Mouse (Mus musculus) embryonic facial prominence, embryonic 15.5 days (tissue): ENCODE data around the gene Mark2. TPM values are rescaled to one million over a fixed set of nuclear protein-coding genes. Genes with fewer than 3 reads are reported as not detected.
A peak's percentile ranks its signal among the peaks of the same experiment; 100 is the strongest.

Source experiments
- ATAC-seq: fragments of 200-750 bp; cut with Nextera tagmentation; 2 replicates; pipeline ENCODE4 v1.8.0; 2017; ENCODE audit warnings: low read depth, moderate TSS enrichment; ENCODE audit not compliant: insufficient number of reproducible peaks, low FRiP score, low TSS enrichment
- H3K27ac ChIP-seq: fragments of 300-500 bp; sonication (generic); replicated peaks from 2 replicates; pipeline ENCODE4 v1.5.1; 2015; ENCODE audit warnings: mild to moderate bottlenecking, inconsistent platforms
- H3K27me3 ChIP-seq: fragments of 300-500 bp; sonication (generic); 2 replicates; pipeline ENCODE4 v1.6.1; 2015; ENCODE audit warnings: inconsistent platforms
- H3K36me3 ChIP-seq: fragments of 300-500 bp; sonication (generic); 2 replicates; pipeline ENCODE4 v1.6.1; 2015; ENCODE audit warnings: mild to moderate bottlenecking, inconsistent platforms
- H3K4me1 ChIP-seq: fragments of 300-500 bp; sonication (generic); 2 replicates; pipeline ENCODE4 v1.6.1; 2015; ENCODE audit warnings: inconsistent platforms
- H3K4me2 ChIP-seq: fragments of 300-500 bp; sonication (generic); replicated peaks from 2 replicates; pipeline ENCODE4 v1.6.1; 2015; ENCODE audit warnings: mild to moderate bottlenecking, inconsistent platforms
- H3K4me3 ChIP-seq: fragments of 300-500 bp; sonication (generic); replicated peaks from 2 replicates; pipeline ENCODE4 v1.5.1; 2015; ENCODE audit warnings: mild to moderate bottlenecking, inconsistent platforms
- H3K9ac ChIP-seq: fragments of 300-500 bp; sonication (generic); 2 replicates; pipeline ENCODE4 v1.6.1; 2015; ENCODE audit warnings: inconsistent platforms
- H3K9me3 ChIP-seq: fragments of 300-500 bp; sonication (generic); replicated peaks from 2 replicates; pipeline ENCODE4 v1.6.1; 2016; ENCODE audit warnings: inconsistent platforms
- WGBS: fragments of 180-500 bp; shearing (Covaris S2); methylation state at CpG from one replicate; pipeline ENCODE4 v1.1.7; 2015; 5-methylcytosine and 5-hydroxymethylcytosine counted together
- polyA plus RNA-seq: library from polyadenylated mRNA; unstranded; fragments of >200 nt; fragmentation: Nextera tagmentation; extraction: Ambion mirVana; gene quantifications from 2 replicates; pipeline ENCODE4 v1.2.1, GENCODE M21; 2015

The Mark2 gene
- polyA plus RNA-seq, 1 experiment from 2014 or later: 60.2 TPM

DNA sequence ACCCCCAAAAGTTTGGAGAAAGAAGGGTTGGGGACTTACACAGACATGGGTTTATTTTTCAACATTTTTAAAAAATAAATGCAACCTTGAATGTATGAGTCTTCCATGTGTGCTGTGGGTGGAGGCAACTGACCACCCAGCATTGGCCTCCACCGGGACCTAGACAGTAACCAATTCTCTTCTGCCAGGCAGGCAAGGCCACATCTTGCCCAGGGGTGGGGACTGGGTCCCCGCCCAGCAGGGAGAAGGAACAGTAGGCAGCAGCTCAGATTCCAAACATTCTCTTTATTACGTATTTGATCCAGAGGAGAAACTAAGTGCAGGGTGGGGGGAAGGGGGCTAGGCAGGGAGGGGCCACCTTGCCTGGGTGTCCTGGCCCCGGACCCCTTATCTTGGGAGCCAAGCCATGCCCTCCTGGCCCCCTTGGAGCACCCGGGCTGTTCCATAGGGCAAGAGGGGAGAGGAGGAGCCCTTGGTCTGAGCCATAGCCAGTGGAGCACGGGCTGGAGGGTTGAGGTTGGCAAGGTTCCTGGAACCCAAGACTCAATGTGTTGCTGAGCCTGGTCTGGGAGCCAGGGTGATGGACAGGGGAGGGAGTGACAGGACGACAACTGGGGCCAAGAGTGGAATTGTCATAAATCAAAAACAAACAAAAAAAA is 66.4 kb downstream of the Mark2 start:
- Histone ChIP-seq H3K4me3 (no peak overlapping the region), H3K9me3 (no peaks in the 10 kb centered on the region), H3K36me3 (peaks cover 78% of the 10 kb centered on the region), H3K9ac (no peak overlapping the region), H3K4me2 (no peak overlapping the region), H3K4me1 (peaks cover 55% of the 10 kb centered on the region), H3K27me3 (no peaks in the 10 kb centered on the region), H3K27ac (peak overlapping the region; percentile 75)
- WGBS: 38% methylated on average over 7 of the region's 7 CpGs
- ATAC-seq: no peak

DNA sequence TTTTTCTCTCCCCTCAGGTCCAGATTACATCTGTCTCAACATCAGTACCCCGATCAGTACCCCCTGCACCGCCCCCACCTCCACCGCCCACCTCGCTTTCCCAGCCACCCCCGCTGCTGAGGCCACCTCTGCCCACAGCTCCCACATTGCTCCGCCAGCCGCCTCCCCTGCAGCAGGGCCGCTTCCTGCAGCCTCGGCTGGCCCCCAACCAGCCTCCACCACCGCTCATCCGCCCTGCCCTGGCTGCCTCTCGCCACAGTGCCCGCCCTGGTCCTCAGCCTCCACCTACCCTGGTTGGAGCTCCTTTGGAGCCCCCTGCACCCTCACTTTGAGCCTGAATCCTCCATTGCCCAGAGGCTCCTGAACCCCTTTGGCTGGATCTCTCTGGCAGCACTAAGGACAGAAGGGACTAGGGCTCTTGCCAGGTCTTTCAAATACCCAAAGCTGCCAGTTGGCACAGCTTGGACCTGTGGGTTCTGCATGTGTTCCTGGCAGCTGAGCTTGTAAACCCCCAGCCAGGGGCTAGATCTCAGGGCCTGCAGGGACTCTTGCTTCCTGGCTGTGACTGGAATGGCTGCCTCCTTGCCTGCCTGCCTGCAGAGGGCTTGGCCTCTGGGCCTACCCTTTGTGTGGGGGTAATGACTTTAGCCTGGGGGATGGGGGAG is 67.2 kb downstream of the Mark2 start:
- Histone ChIP-seq H3K4me1 (peaks cover 60% of the 10 kb centered on the region), H3K27me3 (no peaks in the 10 kb centered on the region), H3K9ac (no peak overlapping the region), H3K4me3 (no peak overlapping the region), H3K36me3 (peaks cover 71% of the 10 kb centered on the region), H3K9me3 (no peaks in the 10 kb centered on the region), H3K4me2 (no peak overlapping the region; the same call in 1 of the 2 replicates), H3K27ac (peak overlapping the region; percentile 75)
- 56% methylated on average over 13 of the region's 13 CpGs for WGBS
- ATAC-seq: no peak

DNA sequence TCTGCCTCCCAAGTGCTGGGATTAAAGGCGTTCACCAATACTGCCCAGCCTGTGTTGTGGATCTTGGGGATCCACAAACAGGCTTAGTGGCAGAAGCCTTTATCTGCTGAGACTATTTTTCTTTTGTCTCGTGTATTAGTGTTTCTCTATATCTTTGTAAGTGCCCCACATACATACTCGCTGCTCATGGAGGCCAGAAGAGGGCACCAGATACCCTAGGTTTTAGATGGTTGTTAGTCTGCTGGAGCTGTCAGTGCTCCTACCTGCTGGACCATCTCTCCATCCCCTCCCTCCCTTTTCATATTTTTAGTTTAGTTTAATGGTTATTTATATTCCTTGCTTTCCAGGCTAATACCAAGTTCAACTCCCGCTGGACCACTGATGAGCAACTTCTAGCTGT is 68.2 kb downstream of the Mark2 start:
- Histone ChIP-seq H3K4me2 (no peak overlapping the region), H3K9me3 (no peaks in the 10 kb centered on the region), H3K4me3 (no peak overlapping the region), H3K9ac (no peak overlapping the region), H3K4me1 (peaks cover 59% of the 10 kb centered on the region), H3K36me3 (peaks cover 63% of the 10 kb centered on the region), H3K27me3 (no peaks in the 10 kb centered on the region), H3K27ac (no peak overlapping the region)
- WGBS: 90% methylated on average over 4 of the region's 4 CpGs
- ATAC-seq: no peak

DNA sequence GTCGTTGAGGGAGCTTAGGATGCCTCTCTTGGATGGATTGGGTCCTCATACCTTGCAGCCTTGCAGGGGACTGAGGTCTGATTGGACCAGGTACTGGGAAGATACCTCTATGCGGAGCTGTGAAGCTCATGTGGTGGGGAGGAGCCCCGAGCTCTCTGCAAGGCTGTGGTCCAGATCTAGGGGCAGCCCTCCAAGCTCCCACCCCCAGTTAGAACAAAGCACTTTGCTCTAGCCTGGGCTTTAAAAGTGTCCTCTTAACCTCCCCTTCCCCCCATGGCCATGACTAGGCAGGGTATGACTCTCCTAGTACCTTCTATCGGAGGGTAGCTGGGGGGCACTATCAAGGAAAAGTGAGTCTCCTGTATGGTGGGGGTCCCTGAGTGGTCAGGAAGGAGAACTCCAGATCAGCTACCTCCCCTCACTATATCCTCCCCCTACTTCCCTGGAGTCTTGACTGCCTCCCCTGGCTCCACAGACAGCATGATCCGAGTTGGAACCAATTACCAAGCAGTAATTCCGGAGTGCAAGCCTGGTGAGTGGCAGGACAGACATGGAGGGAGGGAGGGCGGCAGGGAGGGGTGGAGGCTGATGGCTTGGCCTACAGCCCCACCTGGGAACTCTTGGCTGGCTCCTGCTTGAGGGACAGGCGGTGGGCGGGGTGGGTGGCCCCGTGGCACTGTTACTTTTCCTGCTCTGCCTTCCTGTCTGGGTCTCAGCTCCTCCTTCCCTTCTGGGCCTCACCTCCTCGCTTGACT is 72.2 kb downstream of the Mark2 start:
- H3K4me3 ChIP-seq: peak overlapping the region; percentile 76
- ATAC-seq: no peak
- H3K4me2 ChIP-seq: peak overlapping the region; percentile 88
- H3K36me3 ChIP-seq: peaks cover 36% of the 10 kb centered on the region
- H3K4me1 ChIP-seq: peaks cover 61% of the 10 kb centered on the region
- peak overlapping the region; percentile 94 for H3K27ac ChIP-seq
- WGBS: 3% methylated on average over 11 of the region's 11 CpGs
- H3K27me3 ChIP-seq: no peaks in the 10 kb centered on the region
- H3K9me3 ChIP-seq: no peaks in the 10 kb centered on the region
- H3K9ac ChIP-seq: peak overlapping the region; percentile 79

DNA sequence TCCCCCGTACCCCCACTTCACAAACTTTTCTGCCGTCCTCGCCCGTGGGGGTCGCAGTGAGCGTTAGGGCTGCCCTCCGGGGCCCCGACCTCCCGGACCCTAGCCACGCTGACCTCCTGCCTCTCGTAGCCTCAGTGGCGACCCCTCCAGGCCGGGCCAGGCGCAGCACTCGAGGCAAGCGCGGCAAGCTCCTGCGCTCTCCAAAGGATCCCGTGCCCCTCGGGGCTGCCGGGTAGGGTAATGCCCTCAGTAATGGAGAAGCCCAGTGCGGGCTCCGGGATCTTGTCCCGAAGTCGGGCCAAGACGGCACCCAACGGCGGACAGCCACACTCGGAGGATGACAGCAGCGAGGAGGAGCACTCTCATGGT is 73.0 kb downstream of the Mark2 start:
- peaks cover 61% of the 10 kb centered on the region for H3K4me1 ChIP-seq
- under 1% methylated on average over 30 of the region's 30 CpGs for whole genome bisulfite sequencing
- ATAC-seq: no peak

DNA sequence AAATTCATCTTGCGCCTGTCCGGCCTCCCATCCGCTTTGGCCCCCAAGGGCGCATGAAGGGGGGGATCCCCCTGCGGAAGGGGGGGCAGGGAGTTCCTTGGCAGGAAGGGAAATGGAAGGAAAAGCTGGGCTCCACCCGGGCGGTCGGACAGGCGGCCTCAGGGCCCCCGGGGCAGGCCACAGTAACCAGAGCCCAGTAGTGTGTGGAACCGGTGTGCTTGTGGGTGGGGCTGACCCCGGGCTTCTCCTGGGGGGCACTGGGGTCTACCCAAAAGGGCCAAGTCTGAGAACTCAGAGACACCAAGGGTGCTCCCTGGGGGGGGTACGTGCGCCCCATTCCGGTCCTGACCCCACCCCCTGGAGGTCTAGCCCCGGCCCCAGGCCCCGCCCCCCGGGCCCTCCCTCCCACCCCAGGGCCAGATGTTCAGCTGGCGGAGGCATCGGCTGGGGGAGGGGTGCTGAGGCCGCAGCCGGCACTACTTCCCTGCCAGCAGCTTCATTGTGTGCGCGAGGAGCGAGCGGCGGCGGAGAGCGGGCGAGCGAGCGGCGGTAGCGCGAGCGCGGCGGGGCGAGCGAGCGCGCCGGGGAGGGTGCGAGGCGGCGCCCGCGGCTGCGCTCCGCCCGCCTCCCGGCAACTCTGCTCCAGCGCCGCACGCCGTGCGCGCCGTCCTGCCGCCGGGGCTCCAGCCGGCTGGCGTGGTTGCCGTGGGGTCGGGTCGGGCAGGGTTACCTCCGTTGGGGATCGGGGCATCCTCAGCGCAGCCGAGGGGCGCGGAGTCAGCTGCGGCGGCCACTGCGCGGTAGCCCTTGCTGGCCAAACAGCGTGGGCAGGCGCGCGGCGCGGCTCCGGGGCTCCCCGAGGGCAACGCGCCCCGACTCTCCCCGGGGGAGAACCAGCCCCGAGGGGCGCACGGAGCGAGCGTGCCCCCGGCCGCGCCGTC is 73.6 kb downstream of the Mark2 start:
- Histone ChIP-seq H3K4me2 (peak overlapping the region; percentile 88), H3K27ac (peak overlapping the region; percentile 94), H3K4me1 (peaks cover 61% of the 10 kb centered on the region), H3K9me3 (no peaks in the 10 kb centered on the region), H3K4me3 (peak overlapping the region; percentile 76), H3K36me3 (peaks cover 21% of the 10 kb centered on the region), H3K27me3 (no peaks in the 10 kb centered on the region), H3K9ac (peak overlapping the region; percentile 79)
- ATAC-seq: peak; percentile 71
- WGBS: under 1% methylated on average over 84 of the region's 97 CpGs

More for the DNA sequence above, 73.0 kb downstream of the Mark2 start:
- Histone ChIP-seq H3K9me3 (no peaks in the 10 kb centered on the region), H3K27ac (peak overlapping the region; percentile 94), H3K9ac (peak overlapping the region; percentile 79), H3K36me3 (peaks cover 28% of the 10 kb centered on the region), H3K4me2 (peak overlapping the region; percentile 88), H3K4me3 (peak overlapping the region; percentile 76), H3K27me3 (no peaks in the 10 kb centered on the region)

DNA sequence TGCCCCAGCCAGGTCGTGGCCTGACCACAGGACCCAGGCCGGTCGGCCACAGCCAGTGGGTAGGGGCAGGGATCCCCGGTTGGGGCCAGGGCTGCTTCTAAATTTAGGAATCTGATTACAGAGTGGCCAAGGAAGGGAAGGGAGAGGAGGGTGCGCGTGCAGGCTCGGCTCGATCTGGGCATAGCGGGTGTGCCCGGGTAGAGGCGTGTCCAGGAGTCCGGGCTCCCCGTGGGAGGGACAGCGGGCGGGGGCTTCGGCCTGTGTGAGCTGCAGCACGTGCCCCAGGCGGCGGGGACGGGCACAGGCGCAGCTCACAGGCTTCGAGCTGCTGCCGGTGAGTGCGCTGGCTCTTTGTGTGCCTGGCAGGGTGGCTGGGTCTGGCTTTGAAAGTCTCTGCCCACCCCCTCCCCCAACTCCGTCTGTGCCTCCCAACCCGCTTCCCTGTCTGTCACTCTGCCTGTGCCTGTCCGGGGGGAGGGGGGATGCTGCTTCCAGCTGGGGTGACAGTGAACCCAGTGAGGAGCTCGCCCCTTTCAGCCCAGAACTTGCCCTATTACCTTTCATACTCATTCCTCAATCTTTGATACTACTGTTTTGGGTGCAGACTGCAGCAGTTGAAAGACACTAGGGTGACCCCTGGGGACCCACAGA is 74.4 kb downstream of the Mark2 start, which contains the start of gene Rcor2:
Gene Rcor2 (plus strand): TSS at position 235 of the 651 bp plus-strand sequence.
- Histone ChIP-seq H3K4me1 (peaks cover 61% of the 10 kb centered on the region), H3K4me3 (peak within 1 kb of the TSS; percentile 76), H3K9ac (peak within 1 kb of the TSS; percentile 79), H3K36me3 (peaks cover 14% of the 10 kb centered on the region), H3K4me2 (peak within 1 kb of the TSS; percentile 88), H3K9me3 (no peaks in the 10 kb centered on the region), H3K27ac (peak within 1 kb of the TSS; percentile 94), H3K27me3 (no peaks in the 10 kb centered on the region)
- peak; percentile 75 for ATAC-seq
- under 1% methylated on average over 28 of the region's 28 CpGs for WGBS

DNA sequence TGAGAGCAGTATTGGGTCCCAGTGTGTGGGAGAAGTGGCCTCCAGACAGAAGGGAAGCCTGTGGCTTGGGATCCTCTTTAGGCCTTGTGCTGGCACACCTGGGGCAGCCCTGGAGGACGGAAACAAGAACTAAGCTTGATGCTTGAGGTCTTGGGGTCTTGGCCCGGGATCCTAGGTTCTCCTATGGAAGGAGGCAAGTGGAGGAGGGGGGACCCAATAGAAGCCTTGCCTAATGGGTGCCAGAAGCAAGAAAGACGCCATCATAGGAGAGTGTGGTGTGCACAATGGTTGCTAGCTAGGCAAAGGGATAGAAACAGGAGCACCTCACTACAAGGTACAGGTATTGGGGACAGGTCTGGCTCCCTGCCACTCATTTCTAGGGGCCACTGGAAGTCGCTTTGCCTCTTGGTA is 75.2 kb downstream of the Mark2 start:
- ATAC-seq: no peak
- Histone ChIP-seq H3K9ac (no peak overlapping the region), H3K27ac (peak overlapping the region; percentile 94), H3K27me3 (no peaks in the 10 kb centered on the region), H3K9me3 (no peaks in the 10 kb centered on the region), H3K4me2 (peak overlapping the region; percentile 10; the same call in 1 of the 2 replicates), H3K36me3 (peaks cover 7% of the 10 kb centered on the region), H3K4me3 (no peak overlapping the region), H3K4me1 (peaks cover 61% of the 10 kb centered on the region)
- WGBS: 54% methylated on average over 4 of the region's 4 CpGs

DNA sequence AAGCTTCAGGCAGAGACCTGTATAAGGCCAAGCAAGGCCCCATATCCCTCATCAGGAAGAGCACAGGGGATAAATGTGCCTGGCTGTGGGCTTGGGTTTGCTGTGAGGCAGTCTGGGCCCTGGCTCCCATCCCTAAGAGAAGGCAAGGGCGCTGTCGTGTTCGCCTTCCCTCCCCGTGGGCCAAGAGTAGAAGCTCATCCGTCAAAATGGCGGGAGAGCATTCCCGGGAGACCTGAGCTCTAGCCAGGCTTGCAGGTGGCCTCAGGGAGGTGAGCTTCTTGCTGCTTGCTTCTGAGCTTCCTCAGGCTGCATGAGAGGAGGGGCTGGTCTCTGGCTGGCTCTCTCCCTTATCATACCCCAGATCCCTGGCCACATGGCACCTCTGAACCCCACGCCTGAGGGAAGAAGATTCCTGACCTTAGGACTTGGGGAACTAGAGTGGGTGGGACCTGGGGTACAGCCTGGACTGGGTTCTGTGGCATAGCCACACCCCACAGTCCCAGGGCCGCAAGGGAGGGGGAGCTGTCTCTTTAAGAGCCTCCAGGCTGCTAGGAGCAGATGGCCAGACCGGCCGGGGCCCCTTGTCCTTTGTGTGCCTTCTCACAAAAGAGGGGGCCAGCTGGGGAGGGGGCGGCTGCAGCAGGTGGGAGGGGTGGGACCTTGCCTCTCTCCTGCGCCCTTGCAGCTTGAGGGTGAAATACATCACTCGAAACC is 76.0 kb downstream of the Mark2 start:
- no peak for ATAC-seq
- Histone ChIP-seq H3K27me3 (no peaks in the 10 kb centered on the region), H3K9me3 (no peaks in the 10 kb centered on the region), H3K4me3 (no peak overlapping the region), H3K27ac (peak overlapping the region; percentile 71), H3K4me2 (peak overlapping the region; percentile 10; the same call in 1 of the 2 replicates), H3K4me1 (peaks cover 58% of the 10 kb centered on the region), H3K9ac (no peak overlapping the region), H3K36me3 (0 out of 2 replicates have a peak, but pooled peaks cover 3% of the 10 kb centered on the region)
- 26% methylated on average over 14 of the region's 14 CpGs for WGBS
